8 mouse cellular contexts compared by ENCODE assay signal in the genomic region with DNA sequence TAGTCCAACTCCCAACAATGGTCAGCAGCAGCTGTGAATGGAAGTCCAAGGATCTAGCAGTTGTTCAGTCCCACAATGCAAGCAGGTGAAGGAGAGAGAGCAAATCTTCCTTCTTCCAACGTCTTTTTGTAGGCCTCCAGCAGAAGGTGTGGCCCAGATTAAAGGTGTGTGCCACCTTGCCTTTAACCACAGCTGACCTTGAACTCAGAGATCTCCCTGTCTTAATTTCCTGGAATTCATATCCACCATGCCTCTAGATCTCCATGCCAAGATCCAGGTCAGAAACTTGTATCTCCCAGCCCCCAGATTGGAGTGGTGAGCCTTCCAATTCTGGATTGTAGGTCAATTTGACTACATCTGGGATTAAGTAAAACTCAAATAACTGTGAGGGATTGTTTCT. TPM values are rescaled to one million over a fixed set of nuclear protein-coding genes. Genes with fewer than 3 reads are reported as not detected.
DNase-seq lines count a peak whose midpoint lies in the region; ATAC-seq and TF ChIP-seq lines count a peak whose summit lies in the region.

A gene (minus strand): TSS at position 101 of the 400 bp plus-strand sequence.

- no peaks in the 10 kb centered on the region for H3K9me3 ChIP-seq in midbrain, embryonic 15.5 days

- ATAC-seq in midbrain, embryonic 15.5 days (replicated peaks), result no peak

- peak within 1 kb of the TSS; percentile 63 for H3K4me3 ChIP-seq in layer of hippocampus, adult 2 months
- H3K4me3 ChIP-seq in cortical plate, adult 2 months (ENCODE audit: insufficient read depth, low read length), result peak within 1 kb of the TSS; percentile 73; the same call in 1 of the 2 replicates
- H3K4me3 ChIP-seq in midbrain, embryonic 15.5 days, result peak within 1 kb of the TSS; percentile 84

- H3K4me1 ChIP-seq in cortical plate, adult 2 months (ENCODE audit: control insufficient read depth, insufficient read depth, low read length), result no peaks in the 10 kb centered on the region
- peaks cover 21% of the 10 kb centered on the region for H3K4me1 ChIP-seq in midbrain, embryonic 15.5 days

- 70% methylated on average over 1 of the region's 1 CpGs for WGBS in midbrain, embryonic 15.5 days

- no peak for TF ChIP-seq POLR2A in cortical plate, adult 2 months (IDR thresholded peaks at IDR 0.05; ENCODE audit: extremely low read depth, insufficient read depth, low read length)

- H3K27ac ChIP-seq in layer of hippocampus, adult 2 months, result peak within 1 kb of the TSS; percentile 100
- no peak within 1 kb of the TSS for H3K27ac ChIP-seq in cortical plate, adult 2 months (ENCODE audit: insufficient read depth, low read length)
- peak within 1 kb of the TSS; percentile 98 for H3K27ac ChIP-seq in midbrain, embryonic 15.5 days

- peak within 1 kb of the TSS; percentile 98 for H3K9ac ChIP-seq in midbrain, embryonic 15.5 days

- H3K4me2 ChIP-seq in midbrain, embryonic 15.5 days, result peak within 1 kb of the TSS; percentile 65

- no peak for DNase-seq in layer of hippocampus, adult 2 months (ENCODE audit: low spot score in 2 of 2)
- no peak for DNase-seq in layer of hippocampus, adult 9-10 months (ENCODE audit: low spot score)
- no peak for DNase-seq in heart, adult 8-10 months (ENCODE audit: low spot score)
- DNase-seq in layer of hippocampus, postnatal 25 days (ENCODE audit: extremely low spot score in 1 of 2, low spot score in 1 of 2), result no peak
- DNase-seq in cerebellum, adult 9-10 months, result no peak
- no peak for DNase-seq in thymus, adult 18-20 months

- H3K36me3 ChIP-seq in midbrain, embryonic 15.5 days (replicated peaks), result no peaks in the 10 kb centered on the region

- H3K27me3 ChIP-seq in midbrain, embryonic 15.5 days (replicated peaks), result no peaks in the 10 kb centered on the region

- TF ChIP-seq CTCF in layer of hippocampus, adult 2 months (conservative IDR thresholded peaks at IDR 0.05), result no peak
- no peak for TF ChIP-seq CTCF in cortical plate, adult 2 months (IDR thresholded peaks at IDR 0.05; ENCODE audit: extremely low read depth, insufficient read depth, low read length)

RNA-seq across cellular contexts. Expression of the gene that starts here (rescaled TPM):
- total RNA-seq in layer of hippocampus, adult 2 months (2021), result 10 to 100 TPM; 52.3 to 59.6 TPM
- polyA plus RNA-seq in cortical plate, adult 2 months (2012; rRNA removed), result 50.9 and 51.3 TPM in 2 replicates
- 10 to 100 TPM; 31.7 to 33.9 (median 32.4) TPM for total RNA-seq in heart, adult 8-10 months (2022)
- total RNA-seq in layer of hippocampus, postnatal 25 days (2021), result 10 to 100 TPM; 51.6 to 56.7 TPM
- 132 and 134 TPM in 2 replicates for polyA plus RNA-seq in midbrain, embryonic 15.5 days (2015; fragmentation: Nextera tagmentation; extraction: Ambion mirVana)
